Mouse (Mus musculus) MEL (cell line): ENCODE data around the gene Gipc2.

Source experiments
- CTCF ChIP-seq, 3 experiments: IDR thresholded peaks in 2 of 3; conservative IDR thresholded peaks in 1 of 3; 2 replicates each; pipeline ENCODE4 v1.5.1; 2011 to 2012; ENCODE audit warnings: low read length in 3 of 3, low read depth in 2 of 3, mild to moderate bottlenecking in 2 of 3, improper control_type of control experiment in 1 of 3, inconsistent platforms in 1 of 3, mixed read lengths in 1 of 3, moderate library complexity in 1 of 3; ENCODE audit not compliant: control insufficient read depth in 1 of 3, insufficient read depth in 1 of 3, poor library complexity in 1 of 3, severe bottlenecking in 1 of 3
- MAZ ChIP-seq: IDR thresholded peaks from 2 replicates; pipeline ENCODE4 v1.6.1; 2012; ENCODE audit warnings: low read depth, mild to moderate bottlenecking, inconsistent platforms, low read length, improper control_type of control experiment
- MXI1 ChIP-seq: IDR thresholded peaks from 2 replicates; pipeline ENCODE4 v1.6.1; 2011; ENCODE audit warnings: mild to moderate bottlenecking, low read depth, low read length, improper control_type of control experiment
- MYB ChIP-seq: IDR thresholded peaks from 2 replicates; pipeline ENCODE4 v1.6.1; 2011; ENCODE audit warnings: mild to moderate bottlenecking, low read depth, low read length, improper control_type of control experiment
- POLR2A ChIP-seq, 2 experiments: IDR thresholded peaks; 2 replicates each; pipeline ENCODE4 v1.6.1; 2011 to 2012; ENCODE audit warnings: low read length in 2 of 2, mild to moderate bottlenecking in 2 of 2, control low read depth in 1 of 2, improper control_type of control experiment in 1 of 2, low read depth in 1 of 2, moderate library complexity in 1 of 2; ENCODE audit not compliant: control insufficient read depth in 1 of 2, insufficient read depth in 1 of 2, poor library complexity in 1 of 2
- TCF12 ChIP-seq: IDR thresholded peaks from 2 replicates; pipeline ENCODE4 v1.6.1; 2014; ENCODE audit warnings: low read depth, mild to moderate bottlenecking, inconsistent platforms, low read length, improper control_type of control experiment, moderate library complexity

GRCm38 (mm10) chr3:152095030-152095429, 71.0 kb downstream of the Gipc2 start:
- no peak for TF ChIP-seq TCF12
- no peak for TF ChIP-seq POLR2A (IDR thresholded peaks at IDR 0.05; ENCODE audit: control insufficient read depth in 1 of 2, insufficient read depth in 1 of 2, low read depth in 1 of 2, low read length in 2 of 2, poor library complexity in 1 of 2)
- peak; percentile 18 to 78 (median 38); a peak in 5 of 6 replicates for TF ChIP-seq CTCF (IDR thresholded peaks at IDR 0.05 in 2 of 3, conservative IDR thresholded peaks at IDR 0.05 in 1 of 3; ENCODE audit: control insufficient read depth in 1 of 3, insufficient read depth in 1 of 3, low read depth in 2 of 3, low read length in 3 of 3, poor library complexity in 1 of 3, severe bottlenecking in 1 of 3)
- TF ChIP-seq MYB = no peak
- TF ChIP-seq MAZ = no peak
- TF ChIP-seq MXI1 = no peak
